Mouse (Mus musculus): ENCODE results near the gene Sgta.

- TF ChIP-seq CTCF (IDR thresholded peaks at IDR 0.05; ENCODE audit: low read depth) (peak; percentile 76), EP300 (IDR thresholded peaks at IDR 0.05; ENCODE audit: low read depth) (no peak)
Measured at GRCm38 (mm10) chr10:81087021-81087420, 27.0 kb upstream of the Sgta start.
